Mouse (Mus musculus) spleen, postnatal 0 days (tissue): ENCODE results near the gene Mapk8. TPM values are rescaled to one million over a fixed set of nuclear protein-coding genes. Genes with fewer than 3 reads are reported as not detected.

Experiments
- polyA plus RNA-seq: library from polyadenylated mRNA; unstranded; fragments of >200 nt; fragmentation: Nextera tagmentation; extraction: Ambion mirVana; gene quantifications from 2 replicates; pipeline ENCODE4 v1.2.1, GENCODE M21; 2015

Mapk8 gene
- polyA plus RNA-seq: 5.3 and 7.4 TPM in 2 replicates

DNA sequence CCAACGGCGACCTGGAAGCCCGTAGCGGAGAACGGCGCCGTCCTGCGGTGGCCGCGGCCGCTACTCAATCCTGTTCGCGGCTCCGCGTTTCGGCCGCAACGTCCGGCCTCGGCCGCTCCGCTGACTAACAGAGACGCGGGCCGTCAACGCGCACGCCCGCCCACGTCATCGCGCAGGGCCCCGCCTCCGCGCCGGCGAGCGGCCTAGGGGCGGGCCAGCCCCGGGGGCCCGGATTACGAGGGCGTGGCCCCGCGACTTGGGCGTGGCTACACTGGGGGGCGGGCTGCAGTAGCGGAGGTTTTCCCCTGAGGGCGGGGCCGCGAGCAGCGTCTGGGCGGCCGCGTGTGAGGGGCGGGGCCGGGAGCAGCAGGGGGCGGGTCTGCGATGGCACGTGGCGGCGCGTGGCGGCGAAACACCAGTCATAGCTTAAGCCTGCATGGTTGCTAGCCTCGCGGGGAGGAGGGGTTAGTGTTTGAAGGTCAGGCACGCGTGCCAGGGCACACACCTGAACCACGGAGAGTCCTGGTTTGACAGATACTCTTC lies at the start of gene Mapk8:
Gene Mapk8, minus strand, starts transcription at position 132 of the 543 bp plus-strand sequence.

DNA sequence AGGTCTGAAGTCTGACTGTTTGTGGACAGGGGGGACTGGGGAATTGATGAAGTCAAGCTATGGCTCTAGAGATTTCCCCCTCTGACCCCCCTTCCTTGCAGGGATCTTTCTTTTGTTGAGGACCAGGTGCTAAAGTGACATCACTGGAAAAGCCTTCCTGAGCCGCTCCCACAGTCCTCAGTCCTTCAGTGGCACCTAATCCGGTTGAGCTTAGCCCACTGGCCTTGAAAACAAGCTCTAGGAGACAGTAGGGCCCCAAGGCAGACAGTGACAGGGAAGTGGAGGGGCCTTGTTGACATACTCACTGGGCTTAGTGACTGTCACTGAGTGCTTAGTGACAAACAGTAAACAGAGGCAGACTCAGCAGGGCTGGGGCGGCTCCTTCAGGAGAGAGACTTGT lies 24.4 kb upstream of the Mapk8 start, which contains the start of gene Frmpd2:
Gene Frmpd2, plus strand, starts transcription at position 366 of the 400 bp plus-strand sequence.

Other genes starting within 250 kb of the Mapk8 start
- 2.6 and 4.3 TPM in 2 replicates for gene Arhgap22, start 233.1 kb downstream of the Mapk8 start, polyA plus RNA-seq
- gene Frmpd2, start 24.5 kb upstream of the Mapk8 start, polyA plus RNA-seq: not detected in 2 replicates
- gene Ptpn20, start 142.0 kb upstream of the Mapk8 start, polyA plus RNA-seq: 0.19 and 0.24 TPM in 2 replicates